Comparison of ENCODE assay signal across 8 mouse cellular contexts in genomic region chr6:67237977-67238376, GRCm38 (mm10). TPM values are rescaled to one million over a fixed set of nuclear protein-coding genes. Genes with fewer than 3 reads are reported as not detected.
DNase-seq lines count a peak whose midpoint lies in the region; ATAC-seq and TF ChIP-seq lines count a peak whose summit lies in the region.

Serbp1 (plus strand) TSS chr6:67238176.

- H3K9me3 ChIP-seq in embryonic facial prominence, embryonic 14.5 days (ENCODE audit: control insufficient read depth, low read length): no peaks in the 10 kb centered on the region
- H3K9me3 ChIP-seq in heart, embryonic 14.5 days (ENCODE audit: control insufficient read depth, low read length): no peaks in the 10 kb centered on the region
- no peaks in the 10 kb centered on the region for H3K9me3 ChIP-seq in midbrain, postnatal 0 days (ENCODE audit: low read length)

- WGBS in spleen, adult 2 months: 83% methylated on average over 12 of the region's 12 CpGs
- 25% methylated on average over 12 of the region's 12 CpGs for WGBS in embryonic facial prominence, embryonic 14.5 days
- WGBS in heart, embryonic 14.5 days: 36% methylated on average over 12 of the region's 12 CpGs
- 30% methylated on average over 12 of the region's 12 CpGs for WGBS in midbrain, postnatal 0 days

- no peaks in the 10 kb centered on the region for H3K4me1 ChIP-seq in spleen, adult 2 months (ENCODE audit: control insufficient read depth, insufficient read depth, insufficient read length)
- no peaks in the 10 kb centered on the region for H3K4me1 ChIP-seq in embryonic facial prominence, embryonic 14.5 days (ENCODE audit: control insufficient read depth, insufficient read depth, low read length)
- no peaks in the 10 kb centered on the region for H3K4me1 ChIP-seq in heart, embryonic 14.5 days (ENCODE audit: control insufficient read depth in 2 of 2, insufficient read depth in 2 of 2, low read length in 2 of 2)
- no peaks in the 10 kb centered on the region for H3K4me1 ChIP-seq in midbrain, postnatal 0 days (ENCODE audit: insufficient read depth, low read length)

- no peak within 1 kb of the TSS for H3K4me2 ChIP-seq in embryonic facial prominence, embryonic 14.5 days (ENCODE audit: low read depth, low read length)
- H3K4me2 ChIP-seq in heart, embryonic 14.5 days (ENCODE audit: low read length): no peak within 1 kb of the TSS
- no peak within 1 kb of the TSS for H3K4me2 ChIP-seq in midbrain, postnatal 0 days (ENCODE audit: low read depth, low read length, poor library complexity, severe bottlenecking)

- no peak within 1 kb of the TSS for H3K4me3 ChIP-seq in spleen, adult 2 months (ENCODE audit: extremely low read depth, insufficient read depth, insufficient read length)
- no peak within 1 kb of the TSS for H3K4me3 ChIP-seq in embryonic facial prominence, embryonic 14.5 days (ENCODE audit: low read depth, low read length)
- no peak within 1 kb of the TSS for H3K4me3 ChIP-seq in heart, embryonic 14.5 days (ENCODE audit: control insufficient read depth in 1 of 2, insufficient read depth in 1 of 2, low read depth in 1 of 2, low read length in 2 of 2)
- H3K4me3 ChIP-seq in midbrain, postnatal 0 days (ENCODE audit: low read depth, low read length): no peak within 1 kb of the TSS

- no peak within 1 kb of the TSS for H3K27ac ChIP-seq in spleen, adult 2 months (ENCODE audit: insufficient read depth, low read length)
- H3K27ac ChIP-seq in embryonic facial prominence, embryonic 14.5 days (replicated peaks; ENCODE audit: low read depth, low read length): no peak within 1 kb of the TSS
- H3K27ac ChIP-seq in heart, embryonic 14.5 days (replicated peaks in 1 of 2; ENCODE audit: control insufficient read depth in 1 of 2, insufficient read depth in 1 of 2, low read depth in 2 of 2, low read length in 2 of 2): no peak within 1 kb of the TSS
- H3K27ac ChIP-seq in midbrain, postnatal 0 days (ENCODE audit: low read depth, low read length): no peak within 1 kb of the TSS

- no peak within 1 kb of the TSS for H3K9ac ChIP-seq in embryonic facial prominence, embryonic 14.5 days (ENCODE audit: low read depth, low read length)
- H3K9ac ChIP-seq in heart, embryonic 14.5 days (ENCODE audit: low read length): no peak within 1 kb of the TSS
- no peak within 1 kb of the TSS for H3K9ac ChIP-seq in midbrain, postnatal 0 days (replicated peaks; ENCODE audit: low read length, poor library complexity, severe bottlenecking)

- intact Hi-C loops in left cerebral cortex, postnatal 25 days (cut with DNase I): no loop called here

- H3K27me3 ChIP-seq in spleen, adult 2 months (ENCODE audit: control insufficient read depth, insufficient read depth, low read length): no peaks in the 10 kb centered on the region
- no peaks in the 10 kb centered on the region for H3K27me3 ChIP-seq in embryonic facial prominence, embryonic 14.5 days (replicated peaks; ENCODE audit: control insufficient read depth, insufficient read depth, low read length)
- H3K27me3 ChIP-seq in heart, embryonic 14.5 days (ENCODE audit: control insufficient read depth, insufficient read depth, low read length): no peaks in the 10 kb centered on the region
- H3K27me3 ChIP-seq in midbrain, postnatal 0 days (ENCODE audit: insufficient read depth, low read length): no peaks in the 10 kb centered on the region

- no peak for DNase-seq in spleen, adult 2 months (ENCODE audit: low read depth in 1 of 2, low spot score in 2 of 2)
- no peak for DNase-seq in spleen, postnatal 36 days (ENCODE audit: low spot score in 2 of 2)
- peak; percentile 31 for DNase-seq in embryonic facial prominence, embryonic 14.5 days (ENCODE audit: low spot score)
- no peak for DNase-seq in left cerebral cortex, postnatal 25 days (ENCODE audit: low spot score in 2 of 2)
- DNase-seq in midbrain, postnatal 0 days (ENCODE audit: low spot score): no peak
- DNase-seq in cerebellum, postnatal 10 days: no peak
- DNase-seq in yolk sac, embryonic 10.5 days (ENCODE audit: low spot score): no peak

- H3K36me3 ChIP-seq in spleen, adult 2 months (ENCODE audit: control insufficient read depth, insufficient read depth, low read length): no peaks in the 10 kb centered on the region
- H3K36me3 ChIP-seq in embryonic facial prominence, embryonic 14.5 days (ENCODE audit: control insufficient read depth, insufficient read depth, low read length): no peaks in the 10 kb centered on the region
- no peaks in the 10 kb centered on the region for H3K36me3 ChIP-seq in heart, embryonic 14.5 days (ENCODE audit: control insufficient read depth, insufficient read depth, low read length)
- no peaks in the 10 kb centered on the region for H3K36me3 ChIP-seq in midbrain, postnatal 0 days (ENCODE audit: insufficient read depth, low read length)

- no peak for TF ChIP-seq POLR2A in spleen, adult 2 months (IDR thresholded peaks at IDR 0.05; ENCODE audit: low read depth, low read length)

- no peak for ATAC-seq in embryonic facial prominence, embryonic 14.5 days (ENCODE audit: low read depth)
- no peak for ATAC-seq in heart, embryonic 14.5 days (ENCODE audit: insufficient number of reproducible peaks, insufficient read depth, low FRiP score, low read depth)
- ATAC-seq in midbrain, postnatal 0 days (ENCODE audit: low FRiP score): no peak

- no peak for TF ChIP-seq CTCF in spleen, adult 2 months (IDR thresholded peaks at IDR 0.05; ENCODE audit: extremely low read depth, insufficient read depth, insufficient read length, insufficient replicate concordance)
- no peak for TF ChIP-seq CTCF in midbrain, postnatal 0 days (IDR thresholded peaks at IDR 0.05)

RNA-seq across cellular contexts. Expression of gene Serbp1, which starts in this region (rescaled TPM):
- 46.6 and 55.9 TPM in 2 replicates for polyA plus RNA-seq in spleen, adult 2 months (2012; rRNA removed)
- 426 and 453 TPM in 2 replicates for polyA plus RNA-seq in embryonic facial prominence, embryonic 14.5 days (2014; fragmentation: Nextera tagmentation; extraction: Ambion mirVana)
- polyA plus RNA-seq in heart, embryonic 14.5 days (2014; fragmentation: Nextera tagmentation; extraction: Ambion mirVana): 361 and 372 TPM in 2 replicates
- 100 to 1,000 TPM; 189 to 207 TPM for total RNA-seq in left cerebral cortex, postnatal 25 days (2021)
- 166 and 238 TPM in 2 replicates for total RNA-seq in midbrain, postnatal 0 days (2014; rRNA removed)
- 277 and 297 TPM in 2 replicates for polyA plus RNA-seq in midbrain, postnatal 0 days (2015; fragmentation: Nextera tagmentation; extraction: Ambion mirVana)
